Mouse (Mus musculus) retina, adult 2 months (tissue): ENCODE measurements around the gene Nradd.

Source experiments
- DNase-seq: peaks from one replicate; pipeline ENCODE4 v3.0.0-alpha.2; 2012; ENCODE audit warnings: low read depth, low spot score

The Nradd gene

DNA sequence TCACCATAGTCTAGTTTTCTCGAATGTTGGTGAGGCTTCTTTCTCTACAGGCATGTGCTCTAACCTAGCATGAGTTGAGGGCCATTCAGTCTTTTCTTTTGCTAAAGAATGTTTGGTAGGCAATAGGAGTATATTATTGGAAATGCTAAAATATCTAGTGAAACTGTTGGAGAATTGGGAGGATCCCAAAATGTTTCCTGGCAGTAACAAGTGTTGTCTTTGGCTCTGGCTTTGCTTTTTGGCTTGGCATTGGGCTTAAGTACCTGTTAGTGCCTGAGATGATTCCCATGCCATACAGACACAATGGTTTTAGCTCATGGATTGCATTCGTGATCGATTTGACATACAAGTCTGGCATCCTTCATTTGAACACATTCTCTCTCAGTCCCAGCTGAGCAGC is 12.8 kb downstream of the Nradd start:
- no peak for DNase-seq

- DNase-seq = no peak
Measured at GRCm38 (mm10) chr9:110583521-110583920, 40.7 kb downstream of the Nradd start.

DNA sequence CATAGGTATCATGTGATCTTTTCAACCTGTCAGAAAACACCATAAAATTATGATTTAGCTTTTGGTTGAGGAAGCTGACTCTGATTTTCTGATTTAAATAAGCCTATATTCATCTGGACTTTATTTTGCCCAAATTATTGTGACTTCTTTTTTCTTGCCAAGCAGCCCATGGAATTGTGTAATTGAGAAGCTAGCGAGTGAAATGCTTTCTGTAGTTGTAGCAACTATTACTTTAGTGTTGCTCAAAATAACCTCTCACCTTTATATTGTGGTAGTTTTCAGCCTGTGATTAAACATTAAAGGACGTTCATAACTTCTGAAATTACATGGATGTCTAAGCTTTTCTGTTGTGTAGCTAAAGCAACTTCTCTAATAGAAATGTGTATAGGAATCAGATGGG is 42.1 kb downstream of the Nradd start:
- no peak for DNase-seq
